Mouse (Mus musculus): Measurements from ENCODE around the gene Dhx37.
A peak's percentile ranks its signal among the peaks of the same experiment; 100 is the strongest.
"Not testable (repeated sequence)": the region's sequence is repeated elsewhere in the genome, so short reads cannot be mapped to it uniquely, and the experiment has no call there.

The Dhx37 gene

DNA sequence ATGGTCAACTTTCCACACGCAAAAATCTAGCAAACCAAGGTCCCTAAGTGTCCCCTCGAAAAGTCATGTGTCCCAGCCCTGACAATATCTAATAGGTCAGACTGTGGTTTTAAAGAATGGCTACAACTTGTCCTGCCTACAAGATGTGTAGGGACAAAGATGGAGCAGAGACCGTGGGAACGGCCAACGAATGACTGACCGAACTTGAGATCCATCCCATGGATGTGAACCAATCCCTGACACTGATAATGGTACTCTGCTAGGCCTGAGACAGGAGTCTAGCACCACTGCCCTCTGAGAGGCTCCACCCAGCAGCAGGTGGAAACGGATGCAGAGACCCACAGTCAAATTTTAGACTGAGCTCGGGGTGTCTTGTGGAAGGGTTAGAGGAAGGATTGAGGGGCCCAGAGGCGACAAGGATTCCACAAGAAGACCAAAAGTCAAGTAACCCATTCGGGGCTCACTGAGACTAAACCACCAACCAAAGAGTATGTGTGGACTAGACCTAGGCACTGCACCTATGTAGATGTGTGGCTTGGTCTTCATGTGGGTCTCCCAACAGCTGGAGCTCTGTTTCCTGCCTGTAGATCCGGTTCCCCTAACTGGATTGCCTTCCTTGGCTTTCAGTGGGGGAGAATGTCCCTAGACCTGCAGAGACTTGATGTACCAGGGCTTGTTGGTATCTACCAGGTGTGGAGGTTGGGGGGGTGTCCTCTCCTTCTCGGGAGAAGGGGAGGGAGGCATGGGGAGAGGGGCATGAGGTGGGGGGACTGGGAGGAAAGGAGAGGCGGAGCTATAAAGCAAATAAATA is 26.7 kb downstream of the Dhx37 start:
- DNase-seq: no peak

- DNase-seq: peak; percentile 74
Measured at GRCm38 (mm10) chr5:125406322-125407016, 27.5 kb downstream of the Dhx37 start.

GRCm38 (mm10) chr5:125405546-125406248 is 28.2 kb downstream of the Dhx37 start:
- peak; percentile 84 for DNase-seq

GRCm38 (mm10) chr5:125404903-125405545 is 28.9 kb downstream of the Dhx37 start:
- DNase-seq: peak; percentile 70

- no peak for DNase-seq
Measured at GRCm38 (mm10) chr5:125404536-125404902, 29.4 kb downstream of the Dhx37 start.

GRCm38 (mm10) chr5:125403481-125404465 is 30.1 kb downstream of the Dhx37 start:
- DNase-seq: peak; percentile 61

DNA sequence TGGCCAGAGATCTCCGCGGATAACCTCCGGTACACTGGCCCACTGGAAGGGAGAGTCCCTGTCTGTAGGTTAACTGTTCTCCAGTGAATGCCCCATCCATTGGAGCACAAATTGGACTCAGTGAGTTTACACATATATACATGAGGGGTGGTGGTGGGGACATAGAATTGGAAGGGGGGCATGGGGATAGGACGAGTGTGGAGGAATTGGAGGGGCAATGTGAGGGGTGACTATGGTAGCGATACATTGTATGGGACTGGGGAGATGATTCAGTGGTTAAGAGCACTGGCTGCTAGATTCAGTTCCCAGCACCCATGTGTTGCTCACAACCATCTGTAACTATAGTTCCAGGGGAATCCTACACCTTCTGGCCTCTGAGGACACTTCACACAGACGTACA is 30.9 kb downstream of the Dhx37 start:
- no peak for DNase-seq

- no peak for DNase-seq
Measured at GRCm38 (mm10) chr5:125402476-125402875, 31.4 kb downstream of the Dhx37 start.

DNA sequence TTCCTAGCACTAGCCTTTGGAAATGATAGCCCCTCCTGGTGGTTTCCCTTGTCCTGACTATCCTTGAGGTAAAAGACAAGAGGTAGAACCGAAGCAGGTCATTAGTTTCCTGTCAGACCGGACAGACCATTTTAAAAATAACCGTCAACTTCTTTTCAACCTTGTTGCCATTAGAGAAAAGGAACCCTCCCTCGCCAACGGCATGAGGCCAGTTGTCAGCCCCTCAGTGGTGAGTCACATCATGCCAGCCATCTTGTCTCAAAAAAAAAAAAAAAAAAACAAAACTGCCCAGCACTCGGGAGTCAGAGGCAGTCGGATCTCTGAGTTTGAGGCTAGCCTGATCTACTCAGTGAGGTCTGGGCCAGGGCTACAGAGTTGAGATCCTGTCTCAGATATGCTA is 33.0 kb downstream of the Dhx37 start:
- DNase-seq: no peak

DNA sequence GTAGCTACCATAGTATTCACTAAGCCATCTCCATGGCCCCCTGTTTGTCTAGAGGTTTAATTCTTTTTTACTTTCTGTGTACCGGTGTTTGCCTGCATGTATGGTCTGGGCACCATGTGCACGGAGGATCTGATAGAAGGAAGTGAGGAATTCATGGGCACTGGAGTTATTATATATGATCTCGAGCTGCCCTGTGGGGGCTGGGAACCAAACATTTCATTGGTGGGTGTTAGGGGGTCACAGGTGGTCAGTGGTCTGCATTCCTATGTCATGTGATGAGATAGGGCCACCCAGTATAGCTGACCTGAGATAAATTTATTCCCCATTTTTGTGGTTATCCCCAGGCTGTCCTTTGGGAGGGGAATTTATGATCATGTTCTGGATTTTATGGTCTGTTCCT is 38.9 kb downstream of the Dhx37 start:
- DNase-seq: no peak

- DNase-seq: peak; percentile 68
Measured at GRCm38 (mm10) chr5:125393622-125394603, 40.0 kb downstream of the Dhx37 start.

GRCm38 (mm10) chr5:125392977-125393621 is 40.8 kb downstream of the Dhx37 start:
- peak; percentile 94 for DNase-seq

- DNase-seq: no peak
Measured at GRCm38 (mm10) chr5:125392618-125392976, 41.3 kb downstream of the Dhx37 start.

DNA sequence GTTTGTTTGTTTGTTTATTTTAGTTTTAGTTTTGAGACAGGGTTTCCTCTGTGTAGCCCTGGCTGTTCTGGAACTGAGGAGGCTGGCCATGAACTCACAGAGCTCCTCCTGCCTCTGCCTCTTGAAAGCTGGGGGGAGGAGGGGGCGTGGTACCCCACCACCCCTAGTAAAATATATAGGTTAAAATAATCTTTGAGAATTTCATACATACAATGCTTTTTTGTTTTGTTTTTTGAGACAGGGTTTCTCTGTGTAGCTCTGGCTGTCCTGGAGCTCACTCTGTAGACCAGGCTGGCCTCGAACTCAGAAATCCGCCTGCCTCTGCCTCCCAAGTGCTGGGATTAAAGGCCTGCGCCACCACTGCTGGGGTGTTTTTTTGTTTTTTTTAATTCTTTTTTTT is 41.7 kb downstream of the Dhx37 start:
- DNase-seq: not testable (repeated sequence)

DNA sequence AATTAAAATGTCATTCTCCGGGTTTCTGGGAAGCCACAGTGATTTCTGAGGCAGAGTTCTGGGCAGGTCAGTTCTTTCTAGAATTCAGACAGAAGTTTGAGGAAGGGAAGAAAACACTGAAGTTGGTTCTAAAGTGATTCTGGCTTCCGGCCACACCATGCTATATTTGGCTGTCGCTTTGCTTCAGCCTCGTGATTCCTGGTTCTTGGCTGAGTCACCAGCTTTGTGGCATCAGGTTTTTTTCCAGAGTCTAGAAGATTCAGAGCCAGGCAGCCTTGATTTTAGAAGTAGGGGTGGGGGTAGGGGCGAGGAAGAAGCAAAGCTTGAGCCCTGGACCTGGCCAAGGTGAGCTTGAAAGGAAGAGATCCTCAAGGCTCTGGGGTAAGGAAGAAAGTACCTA is 42.3 kb downstream of the Dhx37 start:
- DNase-seq: peak; percentile 84

- no peak for DNase-seq
Measured at GRCm38 (mm10) chr5:125390906-125391477, 42.9 kb downstream of the Dhx37 start.

GRCm38 (mm10) chr5:125389579-125390441 is 44.1 kb downstream of the Dhx37 start, which contains the start of gene Ubc:
Ubc (minus strand) TSS chr5:125390202.
- peak; percentile 77 for DNase-seq

GRCm38 (mm10) chr5:125389131-125389578 is 44.8 kb downstream of the Dhx37 start, which contains the start of gene Gm10382:
Gm10382 (plus strand) TSS chr5:125389322.
- peak; percentile 69 for DNase-seq

All from right cerebral cortex, postnatal 25 days (tissue).